Mouse (Mus musculus): ENCODE measurements at regions not wholly inside any gene's neighbourhood (a gene's known extent, or its start where the extent isn't known, plus 50 kb on each side); places are given as distances from the start of the nearest gene placed in this dataset.

DNA sequence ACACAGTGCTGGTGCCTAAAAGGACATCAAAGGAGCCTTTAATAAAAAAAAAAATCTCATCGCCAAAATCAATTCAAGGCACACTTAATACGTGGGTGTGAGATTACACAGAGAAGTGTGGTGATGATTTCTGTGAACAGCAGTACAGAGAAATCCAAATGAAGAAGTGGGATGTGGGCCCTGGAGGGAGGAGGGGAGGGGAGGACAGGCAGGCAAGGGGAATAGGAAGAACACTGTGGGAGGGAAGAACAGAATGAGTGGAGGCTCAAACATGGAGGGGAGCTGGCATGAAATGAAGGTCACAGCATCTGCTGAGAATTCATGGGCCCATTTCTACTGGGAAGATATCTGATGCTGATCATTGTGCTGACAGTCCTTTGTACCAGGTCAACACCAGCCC, 171.0 kb upstream of the AI593442 start:
- intact Hi-C loops (cut with DNase I), result no loop called here
- no peak for DNase-seq

DNA sequence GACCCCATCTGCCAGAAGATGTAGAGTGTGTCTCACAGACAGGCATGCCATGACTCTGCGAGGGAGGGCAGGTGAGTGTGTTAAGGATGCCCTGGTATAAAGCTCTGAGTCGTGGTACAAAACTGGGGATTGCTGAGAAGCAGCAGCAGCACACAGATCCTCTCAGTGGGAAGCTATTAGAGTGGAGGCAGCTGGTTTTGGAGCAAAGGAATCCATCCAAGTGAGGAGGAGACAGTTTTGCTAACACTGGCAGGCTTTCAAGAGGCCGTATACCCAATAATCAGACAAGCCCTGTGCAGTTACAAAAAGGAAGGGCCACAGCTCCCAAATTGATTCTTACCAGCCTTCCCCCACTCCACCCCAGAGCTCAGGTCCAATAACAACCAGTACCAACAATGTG, 170.4 kb upstream of the AI593442 start:
- intact Hi-C loops (cut with DNase I), result no loop called here
- no peak for DNase-seq

DNA sequence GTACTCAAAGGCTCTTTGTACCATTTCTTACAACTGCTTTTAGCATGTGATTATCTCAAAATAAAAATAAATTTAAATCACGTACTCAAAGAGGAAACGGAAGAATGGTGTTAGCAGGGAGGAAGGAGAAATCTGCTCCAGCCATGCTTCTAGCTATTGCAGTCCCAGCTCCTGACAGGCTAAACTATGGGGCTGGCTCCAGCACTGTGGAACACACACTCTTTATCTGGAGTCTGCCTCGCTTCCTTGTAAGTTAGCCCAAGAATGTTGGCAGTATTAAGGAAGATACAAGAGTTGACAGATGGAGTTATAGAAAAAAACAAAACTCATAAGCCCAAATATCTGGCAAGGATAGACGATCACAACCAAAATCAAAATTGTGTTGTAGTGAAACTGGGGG, 161.5 kb upstream of the AI593442 start:
- DNase-seq, result no peak
- intact Hi-C loops (cut with DNase I), result no loop called here

DNA sequence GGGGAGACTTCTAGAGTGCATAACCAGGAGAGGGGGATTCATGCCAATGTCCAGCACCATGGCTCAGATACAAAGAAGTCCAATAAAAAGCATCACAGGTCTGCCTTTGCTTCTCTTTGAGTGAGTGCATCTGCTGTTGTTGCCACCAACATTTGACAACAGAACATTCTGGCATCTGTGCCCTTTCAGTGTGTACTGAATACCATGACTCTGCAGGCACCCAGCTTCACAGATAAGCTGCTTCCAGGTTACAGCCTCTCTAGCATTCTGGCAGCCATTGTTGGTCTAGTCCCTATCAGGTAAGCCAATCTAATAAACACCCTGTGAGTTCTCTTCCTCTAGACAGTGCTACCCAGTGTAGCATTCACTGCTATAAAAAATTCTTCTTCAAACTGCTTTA, 160.4 kb upstream of the AI593442 start:
- DNase-seq, result peak in 1 of 2 experiments; percentile 21

DNA sequence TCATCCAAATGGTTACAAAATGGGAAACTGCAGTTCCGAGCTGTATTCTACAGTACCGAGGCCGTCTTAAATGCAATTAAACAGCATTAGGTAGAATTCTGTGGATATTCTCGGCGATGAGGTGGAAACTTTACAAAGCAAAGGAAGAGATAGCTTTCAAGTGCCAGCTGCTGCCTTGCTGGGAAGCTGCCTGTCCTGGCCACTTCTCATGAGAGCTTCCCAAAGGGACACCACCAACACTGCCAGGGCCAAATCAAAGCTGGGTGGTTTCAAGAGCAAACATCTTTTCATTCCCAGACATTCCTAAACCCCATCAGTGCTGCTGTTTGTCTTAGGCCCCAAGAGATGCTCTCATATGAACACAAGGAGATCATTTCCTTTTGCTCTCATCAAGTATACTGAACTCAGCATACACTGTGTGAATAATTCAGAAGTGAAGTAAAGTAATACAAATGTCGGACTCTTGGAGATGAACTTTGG, 156.6 kb upstream of the AI593442 start:
- intact Hi-C loops (cut with DNase I), result loop anchor here (5.0 kb wide), 2 partner anchors 131 to 231 kb away; no protein-coding TSS in a partner anchor
- peak; percentile 29 to 49 for DNase-seq

More for the DNA sequence above, 160.4 kb upstream of the AI593442 start:
- intact Hi-C loops (cut with DNase I), result loop anchor here (5.0 kb wide), 2 partner anchors 127 to 227 kb away; no protein-coding TSS in a partner anchor

DNA sequence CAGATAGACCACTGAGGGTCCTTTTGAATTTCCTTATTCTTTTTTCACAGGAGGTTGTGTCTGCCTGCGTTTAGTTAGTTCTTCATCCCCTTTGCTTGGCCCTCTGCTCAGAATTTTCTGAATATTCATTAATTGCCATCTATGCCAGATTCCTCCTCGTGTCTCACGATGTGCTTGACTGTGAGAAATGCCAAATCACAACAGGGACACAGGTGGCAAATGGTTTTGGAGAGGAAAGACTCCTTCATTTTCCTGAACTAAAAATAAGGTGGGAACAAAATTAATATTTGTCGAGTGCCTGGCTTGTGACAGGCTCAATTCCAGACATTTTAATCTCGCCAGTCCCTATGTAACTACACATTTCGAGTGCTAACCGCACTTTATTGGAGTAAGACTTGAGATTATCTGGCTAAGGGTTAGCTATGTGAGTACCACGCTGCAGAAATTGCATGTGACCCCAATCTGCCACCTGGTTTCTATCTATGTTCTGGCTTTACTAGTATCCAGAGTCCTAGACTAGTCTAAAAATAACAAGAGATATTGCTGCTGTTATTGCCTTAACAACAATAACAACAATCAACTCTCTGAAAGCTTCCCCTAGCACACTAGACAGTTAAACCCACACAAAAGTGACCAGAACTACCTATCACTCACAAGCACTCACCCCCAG, 156.0 kb upstream of the AI593442 start:
- DNase-seq, result peak in 1 of 2 experiments; percentile 28
- intact Hi-C loops (cut with DNase I), result loop anchor here (5.0 kb wide), 2 partner anchors 132 to 232 kb away; no protein-coding TSS in a partner anchor

DNA sequence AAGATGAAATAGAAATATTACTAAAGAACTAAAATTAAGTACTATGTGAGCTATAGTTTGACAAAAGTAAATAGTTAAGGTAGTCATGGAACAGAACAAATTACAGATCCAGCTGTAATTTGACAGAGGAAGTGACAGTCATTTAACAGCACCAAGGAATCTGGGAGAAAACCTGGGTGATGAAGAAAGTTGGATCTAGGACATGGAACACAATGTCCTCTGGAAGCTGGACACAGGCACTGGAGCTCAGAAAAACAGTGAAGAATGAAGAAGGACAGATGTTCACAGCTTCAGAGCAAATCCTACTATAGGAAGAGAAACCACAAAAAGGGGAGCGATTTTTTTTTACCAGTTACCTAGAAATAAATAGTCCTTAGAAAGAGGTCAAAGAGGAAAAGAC, 147.2 kb upstream of the AI593442 start:
- intact Hi-C loops (cut with DNase I), result no loop called here
- no peak for DNase-seq

DNA sequence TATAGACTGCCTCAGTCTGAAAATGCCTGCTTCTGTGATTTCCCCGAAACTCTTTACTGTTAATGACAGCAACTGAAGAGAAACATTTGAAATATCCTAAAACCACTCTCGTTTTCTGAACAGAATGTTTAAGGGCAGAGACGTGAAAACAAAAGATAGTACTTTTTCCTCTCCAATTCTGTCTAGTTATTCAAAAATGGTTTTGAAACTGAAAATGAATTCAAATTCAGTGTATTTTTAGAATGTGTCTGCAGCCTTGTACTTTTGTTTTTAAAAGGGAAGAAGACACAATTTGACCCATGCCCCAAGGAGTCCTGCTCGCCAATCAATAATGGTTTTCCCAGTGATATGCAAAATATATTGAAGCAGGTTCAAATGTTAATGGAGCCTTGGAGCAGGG, 136.7 kb upstream of the AI593442 start:
- intact Hi-C loops (cut with DNase I), result no loop called here
- no peak for DNase-seq

DNA sequence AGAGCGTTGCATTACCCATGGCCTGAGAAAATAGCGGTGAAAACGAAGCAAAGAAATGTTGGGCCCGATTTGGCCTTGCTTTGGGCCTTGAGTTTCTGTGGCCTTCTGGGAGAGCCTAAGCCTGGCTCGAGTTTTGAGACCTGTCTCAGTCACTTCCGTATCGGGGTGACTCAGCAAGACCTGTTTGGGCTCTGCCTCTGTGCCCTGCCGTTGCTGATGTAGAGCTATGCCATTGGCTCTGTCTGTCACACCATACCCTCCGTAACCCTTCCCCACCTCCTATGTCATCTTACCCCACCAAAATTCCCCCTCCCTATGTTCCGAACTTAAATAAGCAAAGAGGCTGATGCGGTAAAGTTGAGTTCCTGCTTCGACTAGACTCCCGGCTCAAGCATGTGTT, 123.4 kb upstream of the AI593442 start:
- DNase-seq, result no peak
- intact Hi-C loops (cut with DNase I), result no loop called here

DNA sequence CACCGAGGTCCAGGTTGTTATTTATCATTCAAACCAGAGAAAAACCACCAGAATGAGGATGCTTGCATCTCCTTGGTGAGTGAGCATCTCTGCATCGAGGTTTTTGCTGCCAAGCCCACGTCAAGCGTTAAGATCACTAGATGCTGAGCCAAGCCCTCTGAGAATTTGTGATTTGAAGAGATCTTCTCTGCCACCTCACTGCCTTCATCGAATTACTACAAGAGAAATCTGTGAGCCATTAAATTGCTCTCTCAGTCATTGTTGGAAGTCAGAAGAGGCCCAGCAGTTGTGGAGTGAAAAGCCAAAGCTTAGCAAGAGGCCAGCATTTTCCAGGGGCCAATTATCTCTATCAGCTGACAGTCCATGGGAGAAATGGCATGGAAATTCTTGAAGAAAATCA, 122.2 kb upstream of the AI593442 start:
- intact Hi-C loops (cut with DNase I), result no loop called here

DNA sequence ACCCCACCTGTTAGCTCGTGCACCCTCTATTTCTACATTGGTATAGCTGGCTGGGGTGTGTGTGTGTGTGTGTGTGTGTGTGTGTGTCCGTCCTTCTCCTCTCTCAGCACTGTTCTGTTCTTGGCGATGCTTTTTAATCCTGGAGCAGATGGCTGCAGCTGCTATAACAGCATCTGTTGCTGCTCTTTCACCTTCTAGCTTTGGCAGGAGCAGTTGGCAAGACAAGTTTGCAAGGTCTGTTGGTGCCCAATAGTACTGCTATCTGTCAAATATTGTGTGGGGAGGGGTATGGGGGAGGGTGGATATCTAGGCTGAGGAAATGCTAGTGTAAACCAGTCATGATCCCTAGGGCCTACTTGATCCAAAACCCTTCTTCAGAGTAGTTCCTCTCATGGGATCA, 120.9 kb upstream of the AI593442 start:
- intact Hi-C loops (cut with DNase I), result no loop called here
- DNase-seq, result peak; percentile 3

More for the DNA sequence above, 122.2 kb upstream of the AI593442 start:
- DNase-seq, result no peak

DNA sequence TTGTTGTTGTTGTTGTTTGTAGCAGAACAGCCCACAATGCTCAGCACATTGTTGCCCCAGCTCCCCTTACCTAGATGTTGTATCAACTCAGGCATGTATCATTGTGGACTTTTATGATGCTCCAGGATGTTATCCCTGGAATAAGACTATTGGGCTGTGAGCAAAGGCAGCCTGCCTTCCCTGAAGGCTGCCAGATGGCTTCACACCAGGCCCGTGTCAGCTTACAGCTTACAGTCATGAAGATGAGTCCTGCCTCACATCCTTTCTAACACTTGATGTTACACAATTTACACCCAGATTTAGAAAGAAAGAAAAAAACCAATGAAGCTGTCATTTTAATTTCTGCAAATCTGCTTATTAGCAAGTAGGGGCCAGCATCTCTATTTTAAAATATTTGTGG, 113.0 kb upstream of the AI593442 start:
- intact Hi-C loops (cut with DNase I), result no loop called here
- no peak for DNase-seq

DNA sequence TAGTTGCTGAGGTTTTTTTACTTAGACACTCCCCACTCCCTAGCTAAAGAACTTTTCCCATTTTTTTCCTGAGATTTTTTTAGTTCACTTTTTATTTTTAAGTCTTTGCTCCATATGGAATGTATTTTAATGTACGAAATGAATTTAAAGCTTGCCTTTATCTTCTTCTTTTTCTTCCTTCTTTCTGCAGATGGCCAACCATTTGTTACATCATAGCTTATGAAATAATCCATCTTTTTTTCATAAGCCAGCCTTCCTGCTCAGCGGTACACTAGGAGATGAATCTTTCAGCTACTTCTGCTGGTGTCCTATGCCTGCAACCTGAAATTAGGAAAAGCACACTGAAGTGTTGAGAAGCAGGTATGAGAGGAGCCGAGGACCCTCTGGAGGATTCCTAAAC, 102.9 kb upstream of the AI593442 start:
- no peak for DNase-seq
- intact Hi-C loops (cut with DNase I), result no loop called here

DNA sequence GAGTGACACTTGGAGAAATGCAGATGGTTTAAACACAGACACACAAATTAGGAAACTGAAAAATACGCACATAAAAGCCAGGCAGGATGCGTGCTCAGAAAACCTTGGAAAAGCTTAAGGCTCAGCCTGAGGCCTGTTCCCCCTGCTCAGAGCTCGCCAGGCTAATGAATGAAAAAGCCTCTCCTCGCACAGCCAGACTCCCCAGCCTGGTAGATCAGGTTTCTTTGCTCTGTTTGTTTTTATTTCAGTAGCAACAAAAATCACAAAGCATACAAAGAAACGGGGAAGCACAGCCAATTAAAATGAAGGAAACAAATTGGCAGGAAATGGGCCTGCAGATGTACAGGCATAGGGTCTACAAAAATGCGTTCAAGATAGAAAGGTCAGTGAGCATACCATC, 97.0 kb upstream of the AI593442 start:
- intact Hi-C loops (cut with DNase I), result no loop called here
- DNase-seq, result no peak

DNA sequence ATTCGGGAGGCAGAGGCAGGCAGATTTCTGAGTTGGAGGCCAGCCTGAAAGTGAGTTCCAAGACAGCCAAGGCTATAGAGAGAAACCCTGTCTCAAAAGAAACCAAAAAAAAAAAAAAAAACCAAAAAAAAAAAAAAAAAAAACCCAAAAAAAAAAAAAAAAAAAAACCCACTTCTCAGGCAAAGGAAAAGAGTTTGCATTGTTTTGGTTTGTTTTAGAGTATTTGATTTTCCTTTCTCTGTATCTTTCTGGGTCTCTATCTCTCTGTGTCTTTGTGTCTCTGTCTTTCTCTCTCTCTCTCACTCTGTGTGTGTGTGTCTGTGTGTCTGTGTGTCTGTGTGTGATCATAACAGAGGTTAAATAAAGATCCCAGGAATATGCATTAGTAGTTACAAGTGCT, 95.7 kb upstream of the AI593442 start:
- intact Hi-C loops (cut with DNase I), result no loop called here
- DNase-seq, result no peak

DNA sequence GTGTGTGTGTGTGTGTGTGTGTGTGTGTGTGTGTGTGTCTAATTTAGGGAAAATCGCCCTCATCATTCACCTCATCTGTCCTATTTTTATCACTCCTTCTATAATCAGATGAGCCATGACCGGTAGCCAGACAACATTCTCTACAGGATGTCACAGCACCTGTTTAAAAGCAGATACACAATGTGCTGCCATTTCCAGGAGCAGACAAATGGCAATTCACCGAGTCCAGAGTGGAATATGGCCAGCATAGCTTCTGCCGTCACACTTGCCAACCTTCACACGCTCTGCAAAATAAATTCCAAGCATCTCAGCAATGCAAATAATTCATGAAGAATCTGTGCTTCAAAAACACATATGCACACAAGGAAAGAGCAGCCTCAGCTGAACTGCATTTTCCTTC, 88.5 kb upstream of the AI593442 start:
- intact Hi-C loops (cut with DNase I), result no loop called here
- peak in 1 of 2 experiments; percentile 2 for DNase-seq

DNA sequence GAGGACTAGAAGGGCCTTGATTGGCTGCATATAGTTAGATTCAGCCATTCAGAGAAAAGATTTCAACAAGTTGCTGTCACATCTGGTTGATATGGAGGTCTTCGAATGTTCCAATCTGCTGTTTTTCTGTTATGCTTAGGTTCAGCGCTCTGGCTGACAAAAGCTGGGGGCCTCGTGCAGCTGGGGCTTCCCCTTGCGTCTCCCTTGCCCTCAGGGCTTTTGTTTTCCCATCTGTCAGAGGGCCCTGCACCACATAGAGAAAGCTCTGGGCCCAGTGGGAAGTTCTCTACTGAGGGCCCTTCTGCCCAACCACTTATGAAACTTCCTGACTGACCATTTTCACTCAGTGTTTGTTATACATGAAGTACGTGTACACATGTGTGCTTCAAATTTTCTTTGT, 86.2 kb upstream of the AI593442 start:
- no peak for DNase-seq
- intact Hi-C loops (cut with DNase I), result no loop called here

DNA sequence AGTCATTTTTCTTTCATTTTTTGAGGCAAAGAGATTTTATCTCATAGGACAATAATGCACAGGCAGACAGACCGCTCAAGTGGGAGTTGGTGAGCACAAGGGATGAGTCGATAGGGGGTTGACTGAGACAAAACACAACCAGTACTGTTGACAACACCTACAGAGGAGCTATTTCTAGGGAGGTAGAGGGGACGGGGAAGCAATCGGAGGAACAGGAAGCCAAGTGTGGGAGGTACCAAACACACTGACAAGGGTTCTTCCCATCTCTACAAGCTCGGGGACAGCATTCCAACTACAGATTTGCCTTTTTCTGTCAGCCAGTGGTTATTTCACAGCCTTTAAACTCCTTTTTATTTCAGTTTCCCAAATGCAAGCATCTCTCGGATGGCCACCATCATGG, 83.3 kb upstream of the AI593442 start:
- intact Hi-C loops (cut with DNase I), result no loop called here
- no peak for DNase-seq

DNA sequence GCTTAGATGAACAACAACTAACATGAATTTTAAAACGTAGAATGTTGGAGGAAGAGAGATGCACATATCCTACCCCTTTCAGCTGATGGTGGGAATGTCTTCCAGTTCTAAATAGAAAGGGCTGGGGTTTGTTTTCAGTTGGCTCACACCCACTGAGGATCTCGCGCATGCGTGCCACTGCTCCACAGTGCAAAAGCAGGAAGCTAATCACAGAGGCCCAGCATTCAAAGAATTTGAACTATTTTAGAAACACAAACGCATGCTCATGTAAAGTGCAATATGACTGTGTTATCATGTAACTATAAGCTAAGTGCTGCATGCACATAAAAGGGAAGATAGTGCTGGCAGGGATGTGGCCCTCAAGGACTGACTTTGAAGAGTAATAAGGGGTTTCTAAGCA, 81.7 kb upstream of the AI593442 start:
- intact Hi-C loops (cut with DNase I), result no loop called here

DNA sequence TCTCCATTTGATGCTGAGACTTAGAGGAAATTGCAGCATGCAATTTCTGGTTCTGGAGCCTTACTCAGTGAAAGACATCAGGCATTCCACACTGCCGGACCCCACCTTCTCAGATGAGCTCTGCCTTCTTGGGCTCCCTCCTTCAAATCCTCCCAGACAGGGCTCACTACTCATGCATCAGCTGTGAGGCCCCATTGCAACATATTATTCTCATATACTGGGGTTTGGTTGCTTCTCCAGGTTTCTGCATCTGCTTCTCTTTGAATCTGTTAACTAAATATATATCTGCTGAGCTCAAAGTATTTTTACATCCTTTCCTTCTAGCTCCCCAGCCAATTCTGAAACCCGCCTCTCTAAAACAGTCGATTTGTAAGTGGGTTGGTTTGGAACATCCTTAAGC, 68.8 kb upstream of the AI593442 start:
- DNase-seq, result no peak
- intact Hi-C loops (cut with DNase I), result no loop called here

More for the DNA sequence above, 81.7 kb upstream of the AI593442 start:
- DNase-seq, result no peak

DNA sequence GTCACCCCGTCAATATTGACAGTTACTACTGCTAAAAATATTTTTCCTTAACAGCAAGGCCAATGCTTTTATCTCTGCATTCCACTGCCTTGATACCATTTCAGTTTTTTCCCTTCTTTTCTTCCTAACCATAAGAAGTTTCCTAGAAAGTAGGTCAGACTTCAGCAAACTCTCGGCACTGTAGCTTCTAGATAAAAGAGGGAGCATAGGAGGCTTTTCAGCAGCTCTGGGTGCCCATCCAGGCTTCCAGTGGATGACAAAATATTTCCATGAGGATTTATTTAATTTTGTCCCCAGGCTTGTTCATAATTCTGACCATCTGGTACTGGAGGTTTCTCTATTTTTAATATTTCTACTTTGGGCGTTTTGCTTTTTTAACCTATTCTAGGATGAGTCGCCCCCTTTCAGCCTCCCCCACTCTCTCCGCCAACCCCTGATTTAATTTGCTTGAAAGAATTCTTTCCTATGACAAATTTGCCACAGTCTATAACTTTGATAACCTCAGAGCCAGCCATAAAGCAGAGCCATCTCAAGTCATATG, 59.0 kb upstream of the AI593442 start:
- DNase-seq, result no peak
- intact Hi-C loops (cut with DNase I), result no loop called here

Data from heart, postnatal 36 days (tissue).